Mouse (Mus musculus) central nervous system, embryonic 18 days (tissue): ENCODE measurements around the gene Tfe3. TPM values are rescaled to one million over a fixed set of nuclear protein-coding genes. Genes with fewer than 3 reads are reported as not detected.

Experiments used
- polyA plus RNA-seq: library from polyadenylated mRNA; depleted of rRNA; stranded (reverse); fragments of >200 nt; gene quantifications from 2 replicates; pipeline ENCODE4 v1.2.3, GENCODE M21; 2012; rRNA removed

Gene Tfe3
- 10.8 and 12.2 TPM in 2 replicates for polyA plus RNA-seq

GRCm38 (mm10) chrX:7762137-7762920 lies at the start of gene Tfe3:
Gene Tfe3, plus strand, starts transcription at chrX:7762560.

GRCm38 (mm10) chrX:7714135-7714899 lies 48.0 kb upstream of the Tfe3 start, which contains the start of gene Wdr45:
Gene Wdr45, plus strand, starts transcription at chrX:7714333.

GRCm38 (mm10) chrX:7721514-7722281 lies 40.7 kb upstream of the Tfe3 start, which contains the start of gene Gm45208:
Gene Gm45208, plus strand, starts transcription at chrX:7722245.

GRCm38 (mm10) chrX:7728215-7728921 lies 34.0 kb upstream of the Tfe3 start, which contains the start of gene Praf2:
Gene Praf2, plus strand, starts transcription at chrX:7728439.

GRCm38 (mm10) chrX:7750432-7751116 lies 11.8 kb upstream of the Tfe3 start, which contains the start of gene Ccdc120:
Gene Ccdc120, minus strand, starts transcription at chrX:7750905.

GRCm38 (mm10) chrX:7789542-7790136 lies 27.3 kb downstream of the Tfe3 start, which contains the start of gene Gripap1:
Gene Gripap1, plus strand, starts transcription at chrX:7789765.

GRCm38 (mm10) chrX:7821865-7822779 lies 59.8 kb downstream of the Tfe3 start, which contains the start of gene Kcnd1:
Gene Kcnd1, plus strand, starts transcription at chrX:7822289.

Other genes starting within 250 kb of the Tfe3 start
- 0.03 and 0.13 TPM in 2 replicates for gene Foxp3, start 188.9 kb upstream of the Tfe3 start, polyA plus RNA-seq
- 10.0 and 10.6 TPM in 2 replicates for gene Ppp1r3f, start 188.3 kb upstream of the Tfe3 start, polyA plus RNA-seq
- gene Ccdc22, start 157.0 kb upstream of the Tfe3 start, polyA plus RNA-seq = 30.5 and 31.7 TPM in 2 replicates
- 0.22 and 0.35 TPM in 2 replicates for gene Cacna1f, start 155.5 kb upstream of the Tfe3 start, polyA plus RNA-seq
- gene Syp, start 124.1 kb upstream of the Tfe3 start, polyA plus RNA-seq = 300 and 326 TPM in 2 replicates
- gene Prickle3, start 105.3 kb upstream of the Tfe3 start, polyA plus RNA-seq = 2.3 and 2.6 TPM in 2 replicates
- 32.6 and 38.3 TPM in 2 replicates for gene Plp2, start 91.2 kb upstream of the Tfe3 start, polyA plus RNA-seq
- gene Magix, start 81.3 kb upstream of the Tfe3 start, polyA plus RNA-seq = 0.31 and 0.51 TPM in 2 replicates
- 30.8 and 32.1 TPM in 2 replicates for gene Gpkow, start 65.4 kb upstream of the Tfe3 start, polyA plus RNA-seq
- 43.1 and 49.2 TPM in 2 replicates for gene Wdr45, start 48.2 kb upstream of the Tfe3 start, polyA plus RNA-seq
- gene Gm45208, start 40.3 kb upstream of the Tfe3 start, polyA plus RNA-seq = 0.35 and 0.49 TPM in 2 replicates
- 110 and 112 TPM in 2 replicates for gene Praf2, start 34.1 kb upstream of the Tfe3 start, polyA plus RNA-seq
- 75.3 and 82.4 TPM in 2 replicates for gene Ccdc120, start 11.7 kb upstream of the Tfe3 start, polyA plus RNA-seq
- gene Gripap1, start 27.2 kb downstream of the Tfe3 start, polyA plus RNA-seq = 82.2 and 88.5 TPM in 2 replicates
- gene Kcnd1, start 59.7 kb downstream of the Tfe3 start, polyA plus RNA-seq = 5.8 and 6.5 TPM in 2 replicates
- gene Otud5, start 78.8 kb downstream of the Tfe3 start, polyA plus RNA-seq = 37.3 and 40.7 TPM in 2 replicates
- gene Pim2, start 115.7 kb downstream of the Tfe3 start, polyA plus RNA-seq = 23.3 and 24.1 TPM in 2 replicates
- gene Slc35a2, start 121.5 kb downstream of the Tfe3 start, polyA plus RNA-seq = 49.2 and 53.2 TPM in 2 replicates
- gene Pqbp1, start 136.7 kb downstream of the Tfe3 start, polyA plus RNA-seq = 198 and 220 TPM in 2 replicates
- gene Timm17b, start 136.8 kb downstream of the Tfe3 start, polyA plus RNA-seq = 41.4 and 42.9 TPM in 2 replicates
- gene Gm10491, start 145.3 kb downstream of the Tfe3 start, polyA plus RNA-seq = not detected in 2 replicates
- gene Gm10490, start 147.0 kb downstream of the Tfe3 start, polyA plus RNA-seq = not detected in 2 replicates
- gene Pcsk1n, start 157.3 kb downstream of the Tfe3 start, polyA plus RNA-seq = 122 and 133 TPM in 2 replicates
- 0.07 and 0.17 TPM in 2 replicates for gene Eras, start 166.0 kb downstream of the Tfe3 start, polyA plus RNA-seq
- 114 and 115 TPM in 2 replicates for gene Hdac6, start 185.3 kb downstream of the Tfe3 start, polyA plus RNA-seq
- gene Gata1, start 215.5 kb downstream of the Tfe3 start, polyA plus RNA-seq = 0.04 TPM in 2 replicates